In genomic region chr3:131522243-131522642, GRCm38 (mm10) we compare ENCODE assay signal across 18 mouse cellular contexts. TPM values are rescaled to one million over a fixed set of nuclear protein-coding genes. Genes with fewer than 3 reads are reported as not detected.
DNase-seq lines count a peak whose midpoint lies in the region; ATAC-seq and TF ChIP-seq lines count a peak whose summit lies in the region.
"Had no signal": no experiment of that assay in that cellular context is flagged by ENCODE, and none has a peak within 500 bp of the region (broad histone marks: within the 10 kb centered on the region; RNA-seq: fewer than 3 reads in every experiment).

No protein-coding gene starts in this region.

- H3K9ac ChIP-seq in heart, adult 2 months (ENCODE audit: low read depth, low read length) = no peak overlapping the region
- no peak overlapping the region for H3K9ac ChIP-seq in lung, embryonic 16.5 days (ENCODE audit: low read length)
- H3K9ac ChIP-seq: embryonic facial prominence, embryonic 12.5 days; hindbrain, embryonic 13.5 days; liver, embryonic 12.5 days had no signal

- peak; percentile 4 for DNase-seq in heart, adult 8-10 months (ENCODE audit: low spot score)
- DNase-seq in heart, adult 2 months = no peak
- DNase-seq in 3134 (ENCODE audit: extremely low read depth, insufficient read length, low spot score) = peak; percentile 58
- peak; percentile 70 for DNase-seq in NIH3T3 (ENCODE audit: low read depth)
- no peak for DNase-seq in left cerebral cortex, adult 11 months (ENCODE audit: low spot score)
- DNase-seq in left cerebral cortex, postnatal 36 days (ENCODE audit: low spot score in 2 of 2) = no peak
- DNase-seq in gastrocnemius, postnatal 25 days = no peak
- DNase-seq: cerebellum, postnatal 36 days; gastrocnemius, postnatal 36 days; kidney, adult 8-10 months; right cerebral cortex, postnatal 4 days; thymus, adult 2 months had no signal

- no peak overlapping the region for H3K4me3 ChIP-seq in heart, adult 2 months
- no peak overlapping the region for H3K4me3 ChIP-seq in lung, embryonic 16.5 days (ENCODE audit: low read length)
- H3K4me3 ChIP-seq: embryonic facial prominence, embryonic 12.5 days; hindbrain, embryonic 13.5 days; liver, embryonic 12.5 days had no signal

- intact Hi-C loops in heart, adult 2 months (cut with DNase I) = no loop called here
- intact Hi-C loops in left cerebral cortex, postnatal 36 days (cut with DNase I) = no loop called here

- ATAC-seq in lung, embryonic 16.5 days (ENCODE audit: low read depth) = peak; percentile 72
- ATAC-seq: activated CD4-positive, CD25-positive, alpha-beta regulatory T cell, adult 4 months; liver, embryonic 12.5 days had no signal

- no peak for TF ChIP-seq CTCF in heart, adult 2 months (IDR thresholded peaks at IDR 0.05)

- H3K4me1 ChIP-seq in heart, adult 2 months (ENCODE audit: control insufficient read depth, insufficient read depth, low read length) = no peaks in the 10 kb centered on the region
- peaks cover 14% of the 10 kb centered on the region for H3K4me1 ChIP-seq in lung, embryonic 16.5 days (replicated peaks; ENCODE audit: control insufficient read depth, insufficient read depth, low read length)
- H3K4me1 ChIP-seq: embryonic facial prominence, embryonic 12.5 days; hindbrain, embryonic 13.5 days; liver, embryonic 12.5 days had no signal

- H3K27ac ChIP-seq in heart, adult 2 months = no peak overlapping the region
- no peak overlapping the region for H3K27ac ChIP-seq in lung, embryonic 16.5 days (ENCODE audit: low read length)
- H3K27ac ChIP-seq: embryonic facial prominence, embryonic 12.5 days; hindbrain, embryonic 13.5 days; liver, embryonic 12.5 days had no signal

- no peak overlapping the region for H3K4me2 ChIP-seq in lung, embryonic 16.5 days (ENCODE audit: low read depth, low read length)
- H3K4me2 ChIP-seq: embryonic facial prominence, embryonic 12.5 days; hindbrain, embryonic 13.5 days; liver, embryonic 12.5 days had no signal

- H3K79me2 ChIP-seq in heart, adult 2 months (replicated peaks; ENCODE audit: control insufficient read depth, insufficient read depth, low read length) = no peaks in the 10 kb centered on the region

- no peak for TF ChIP-seq EP300 in heart, adult 2 months (IDR thresholded peaks at IDR 0.05; ENCODE audit: insufficient read depth, low read depth, low read length)

- WGBS in heart, adult 2 months = 22% methylated on average over 7 of the region's 7 CpGs
- WGBS in lung, embryonic 16.5 days = 16% methylated on average over 7 of the region's 7 CpGs

- no peaks in the 10 kb centered on the region for H3K27me3 ChIP-seq in heart, adult 2 months (ENCODE audit: control insufficient read depth, insufficient read depth, low read length)
- no peaks in the 10 kb centered on the region for H3K27me3 ChIP-seq in lung, embryonic 16.5 days (ENCODE audit: control insufficient read depth, insufficient read depth, low read depth, low read length)
- H3K27me3 ChIP-seq: embryonic facial prominence, embryonic 12.5 days; hindbrain, embryonic 13.5 days; liver, embryonic 12.5 days had no signal

- H3K36me3 ChIP-seq in heart, adult 2 months (ENCODE audit: control insufficient read depth, insufficient read depth, low read length) = no peaks in the 10 kb centered on the region
- H3K36me3 ChIP-seq in lung, embryonic 16.5 days (ENCODE audit: control insufficient read depth, insufficient read depth, low read length) = no peaks in the 10 kb centered on the region
- H3K36me3 ChIP-seq: embryonic facial prominence, embryonic 12.5 days; G1E; hindbrain, embryonic 13.5 days; liver, embryonic 12.5 days had no signal

- no peaks in the 10 kb centered on the region for H3K9me3 ChIP-seq in lung, embryonic 16.5 days (ENCODE audit: control insufficient read depth, low read length)
- H3K9me3 ChIP-seq: embryonic facial prominence, embryonic 12.5 days; hindbrain, embryonic 13.5 days; liver, embryonic 12.5 days had no signal

- TF ChIP-seq POLR2A in heart, adult 2 months (IDR thresholded peaks at IDR 0.05; ENCODE audit: insufficient read depth, low read depth, low read length) = no peak

RNA-seq across cellular contexts. Expression of gene Sgms2, which starts 31.0 kb away (rescaled TPM):
- 1 to 10 TPM; 1.3 to 2.0 (median 1.7) TPM for total RNA-seq in heart, adult 8-10 months (2022)
- total RNA-seq in heart, adult 2 months (2021) = 1 to 10 TPM; 1.4 to 2.5 TPM
- 0.92 and 0.97 TPM in 2 replicates for polyA plus RNA-seq in heart, adult 2 months (2012; rRNA removed)
- polyA plus RNA-seq in lung, embryonic 16.5 days (2015; fragmentation: Nextera tagmentation; extraction: Ambion mirVana) = 4.0 and 4.4 TPM in 2 replicates
- total RNA-seq in left cerebral cortex, postnatal 36 days (2021) = 1 to 10 TPM; 1.9 to 3.4 TPM
- 1 to 10 TPM; 1.6 to 2.6 TPM for total RNA-seq in gastrocnemius, postnatal 25 days (2021)
- polyA plus RNA-seq: activated CD4-positive, CD25-positive, alpha-beta regulatory T cell, adult 4 months; G1E had no signal

RNA-seq across cellular contexts. Expression of gene Papss1, which starts 42.3 kb away (rescaled TPM):
- 10 to 100 TPM in 2 of 4 experiments, 1 to 10 TPM in 2; 8.6 to 10.8 (median 9.9) TPM for total RNA-seq in heart, adult 8-10 months (2022)
- 1 to 10 TPM; 8.0 to 10.0 TPM for total RNA-seq in heart, adult 2 months (2021)
- 8.5 and 14.1 TPM in 2 replicates for polyA plus RNA-seq in heart, adult 2 months (2012; rRNA removed)
- polyA plus RNA-seq in lung, embryonic 16.5 days (2015; fragmentation: Nextera tagmentation; extraction: Ambion mirVana) = 93.5 and 97.3 TPM in 2 replicates
- 10 to 100 TPM; 64.4 to 68.6 TPM for total RNA-seq in left cerebral cortex, postnatal 36 days (2021)
- 1 to 10 TPM; 6.2 to 6.8 TPM for total RNA-seq in gastrocnemius, postnatal 25 days (2021)

Comparison
In these comparisons a context has a peak if more than half of its experiments do, and no peak if none do; other contexts are left out.
1. DNase-seq: peak in heart, adult 8-10 months (single experiment), 3134 (single experiment) and NIH3T3 (single experiment); none in heart, adult 2 months (0 of 2), left cerebral cortex, adult 11 months (single experiment), left cerebral cortex, postnatal 36 days (0 of 2) and gastrocnemius, postnatal 25 days (single experiment).
2. RNA of gene Papss1, which starts 42.3 kb away (total RNA-seq): 64.4 to 68.6 TPM in left cerebral cortex, postnatal 36 days; 8.6 to 10.8 TPM in heart, adult 8-10 months, 8.0 to 10.0 TPM in heart, adult 2 months and 6.2 to 6.8 TPM in gastrocnemius, postnatal 25 days; every median in the first group is over 4 times any median in the second.